Mouse (Mus musculus): ENCODE measurements at regions not wholly inside any gene's neighbourhood (a gene's known extent, or its start where the extent isn't known, plus 50 kb on each side); places are given as distances from the start of the nearest gene placed in this dataset.

DNA sequence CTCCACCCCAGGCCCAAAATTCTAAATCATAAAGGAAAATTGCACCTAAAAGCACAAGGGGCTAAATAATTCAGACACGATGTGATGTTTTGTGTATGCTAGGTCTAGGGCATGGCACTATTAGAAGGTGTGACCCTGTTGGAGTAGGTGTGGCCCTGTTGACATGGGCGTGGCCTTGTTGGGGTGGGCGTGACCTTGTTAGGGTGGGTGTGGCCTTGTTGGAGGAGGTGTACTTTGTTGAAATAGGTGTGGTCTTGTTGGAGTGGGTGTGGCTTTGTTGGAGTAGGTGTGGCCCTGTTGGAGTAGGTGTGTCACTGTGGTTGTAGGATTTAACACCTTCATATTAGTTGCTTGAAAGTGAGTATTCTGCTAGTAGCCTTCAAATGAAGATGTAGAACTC lies 114.1 kb downstream of the Cryba4 start:
- no peak for TF ChIP-seq CTCF (IDR thresholded peaks at IDR 0.05; ENCODE audit: insufficient read depth, low read depth, low read length)
- TF ChIP-seq POLR2A (IDR thresholded peaks at IDR 0.05; ENCODE audit: insufficient read depth, low read depth, low read length) = no peak
